Mouse (Mus musculus) limb, embryonic 11.5 days (tissue): ENCODE measurements around the gene Uhrf2. TPM values are rescaled to one million over a fixed set of nuclear protein-coding genes. Genes with fewer than 3 reads are reported as not detected.

Source experiments
- ATAC-seq: fragments of 200-750 bp; cut with Nextera tagmentation; 2 replicates; pipeline ENCODE4 v1.8.0; 2017; ENCODE audit warnings: low read depth; ENCODE audit not compliant: insufficient number of reproducible peaks, low FRiP score, low TSS enrichment
- DNase-seq: peaks from one replicate; pipeline ENCODE4 v3.0.0-alpha.2; 2015; ENCODE audit warnings: low spot score
- H3K27ac ChIP-seq: fragments of 300-500 bp; sonication (generic); replicated peaks from 2 replicates; pipeline ENCODE4 v1.5.1; 2014; ENCODE audit warnings: low read depth, mild to moderate bottlenecking, low read length
- H3K27me3 ChIP-seq: fragments of 300-500 bp; sonication (generic); 2 replicates; pipeline ENCODE4 v1.6.1; 2014; ENCODE audit warnings: mild to moderate bottlenecking, low read length, mixed read lengths; ENCODE audit not compliant: control insufficient read depth, insufficient read depth
- H3K36me3 ChIP-seq: fragments of 300-500 bp; sonication (generic); 2 replicates; pipeline ENCODE4 v1.6.1; 2014; ENCODE audit warnings: mild to moderate bottlenecking, low read length, moderate library complexity, mixed read lengths; ENCODE audit not compliant: control insufficient read depth, insufficient read depth
- H3K4me1 ChIP-seq: fragments of 300-500 bp; sonication (generic); 2 replicates; pipeline ENCODE4 v1.6.1; 2014; ENCODE audit warnings: low read length, mixed read lengths; ENCODE audit not compliant: control insufficient read depth, insufficient read depth
- H3K4me2 ChIP-seq: fragments of 300-500 bp; sonication (generic); 2 replicates; pipeline ENCODE4 v1.6.1; 2014; ENCODE audit warnings: low read depth, mild to moderate bottlenecking, moderate library complexity; ENCODE audit not compliant: severe bottlenecking
- H3K4me3 ChIP-seq: fragments of 300-500 bp; sonication (generic); 2 replicates; pipeline ENCODE4 v1.5.1; 2014; ENCODE audit warnings: low read depth, low read length
- H3K9ac ChIP-seq: fragments of 300-500 bp; sonication (generic); 2 replicates; pipeline ENCODE4 v1.6.1; 2014; ENCODE audit warnings: mild to moderate bottlenecking, low read length
- H3K9me3 ChIP-seq: fragments of 300-500 bp; sonication (generic); 2 replicates; pipeline ENCODE4 v1.6.1; 2016; ENCODE audit warnings: low read length; ENCODE audit not compliant: control insufficient read depth
- WGBS: fragments of 180-500 bp; shearing (Covaris S2); extraction: QIAGEN DNeasy Blood & Tissue Kit; methylation state at CpG from one replicate; pipeline ENCODE4 v1.1.7; 2014; 5-methylcytosine and 5-hydroxymethylcytosine counted together
- polyA plus RNA-seq: library from polyadenylated mRNA; unstranded; fragments of >200 nt; fragmentation: Nextera tagmentation; extraction: Ambion mirVana; gene quantifications from 2 replicates; pipeline ENCODE4 v1.2.1, GENCODE M21; 2014

The Uhrf2 gene
- polyA plus RNA-seq, 1 experiment from 2014 or later = 83.3 TPM

GRCm38 (mm10) chr19:30035361-30035760, 5.0 kb downstream of the Uhrf2 start:
- Histone ChIP-seq H3K27ac (no peak overlapping the region), H3K9me3 (no peaks in the 10 kb centered on the region), H3K36me3 (no peaks in the 10 kb centered on the region), H3K27me3 (no peaks in the 10 kb centered on the region), H3K9ac (no peak overlapping the region), H3K4me1 (0 out of 2 replicates have a peak, but pooled peaks cover 2% of the 10 kb centered on the region), H3K4me2 (no peak overlapping the region), H3K4me3 (no peak overlapping the region)
- ATAC-seq (no peak), DNase-seq (no peak)
- 67% methylated on average over 3 of the region's 3 CpGs for WGBS

GRCm38 (mm10) chr19:30043691-30044090, 13.4 kb downstream of the Uhrf2 start:
- ATAC-seq (no peak), DNase-seq (no peak)
- WGBS = 95% methylated on average over 2 of the region's 2 CpGs
- Histone ChIP-seq H3K4me1 (no peaks in the 10 kb centered on the region), H3K4me2 (no peak overlapping the region), H3K27ac (no peak overlapping the region), H3K9ac (no peak overlapping the region), H3K9me3 (no peaks in the 10 kb centered on the region), H3K27me3 (no peaks in the 10 kb centered on the region), H3K4me3 (no peak overlapping the region), H3K36me3 (peaks cover 9% of the 10 kb centered on the region)

DNA sequence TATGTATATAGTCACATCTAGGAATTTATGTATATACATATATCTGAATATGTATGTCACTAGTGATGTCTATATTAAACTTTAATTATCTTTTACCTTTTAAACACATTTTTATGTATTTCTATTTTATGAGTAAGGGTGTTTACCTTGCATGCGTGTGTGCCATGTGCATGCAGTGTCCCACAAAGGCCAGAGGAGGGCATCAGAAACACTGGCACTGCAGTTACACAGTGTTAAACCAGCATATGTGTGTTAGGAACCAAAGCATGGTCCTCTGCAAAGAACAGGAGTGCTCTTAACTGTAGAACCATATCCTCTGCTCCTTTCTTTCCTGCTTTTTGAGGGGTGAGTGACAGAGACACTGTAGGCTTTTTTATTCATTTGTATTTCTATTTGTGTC, 14.3 kb downstream of the Uhrf2 start:
- DNase-seq = no peak
- H3K36me3 ChIP-seq = peaks cover 9% of the 10 kb centered on the region

GRCm38 (mm10) chr19:30045857-30046256, 15.5 kb downstream of the Uhrf2 start:
- no peaks in the 10 kb centered on the region for H3K9me3 ChIP-seq
- no peak for ATAC-seq

More for the DNA sequence above, 14.3 kb downstream of the Uhrf2 start:
- Histone ChIP-seq H3K9ac (no peak overlapping the region), H3K4me3 (no peak overlapping the region), H3K27me3 (no peaks in the 10 kb centered on the region), H3K4me2 (no peak overlapping the region), H3K27ac (no peak overlapping the region), H3K9me3 (no peaks in the 10 kb centered on the region), H3K4me1 (no peaks in the 10 kb centered on the region)
- ATAC-seq = no peak
- 90% methylated on average over 1 of the region's 1 CpGs for WGBS

GRCm38 (mm10) chr19:30050584-30050983, 20.3 kb downstream of the Uhrf2 start:
- 91% methylated on average over 2 of the region's 2 CpGs for WGBS
- DNase-seq (no peak), ATAC-seq (no peak)
- H3K27me3 ChIP-seq = no peaks in the 10 kb centered on the region
- no peak overlapping the region for H3K9ac ChIP-seq
- no peak overlapping the region for H3K4me2 ChIP-seq
- no peaks in the 10 kb centered on the region for H3K4me1 ChIP-seq
- no peaks in the 10 kb centered on the region for H3K9me3 ChIP-seq
- no peak overlapping the region for H3K4me3 ChIP-seq
- H3K36me3 ChIP-seq = peaks cover 4% of the 10 kb centered on the region
- no peak overlapping the region for H3K27ac ChIP-seq

More at GRCm38 (mm10) chr19:30045857-30046256, 15.5 kb downstream of the Uhrf2 start:
- Histone ChIP-seq H3K9ac (no peak overlapping the region), H3K4me2 (no peak overlapping the region), H3K27me3 (no peaks in the 10 kb centered on the region), H3K4me3 (no peak overlapping the region), H3K27ac (no peak overlapping the region), H3K4me1 (no peaks in the 10 kb centered on the region), H3K36me3 (peaks cover 9% of the 10 kb centered on the region)
- WGBS = 56% methylated on average over 1 of the region's 1 CpGs
- DNase-seq = no peak

DNA sequence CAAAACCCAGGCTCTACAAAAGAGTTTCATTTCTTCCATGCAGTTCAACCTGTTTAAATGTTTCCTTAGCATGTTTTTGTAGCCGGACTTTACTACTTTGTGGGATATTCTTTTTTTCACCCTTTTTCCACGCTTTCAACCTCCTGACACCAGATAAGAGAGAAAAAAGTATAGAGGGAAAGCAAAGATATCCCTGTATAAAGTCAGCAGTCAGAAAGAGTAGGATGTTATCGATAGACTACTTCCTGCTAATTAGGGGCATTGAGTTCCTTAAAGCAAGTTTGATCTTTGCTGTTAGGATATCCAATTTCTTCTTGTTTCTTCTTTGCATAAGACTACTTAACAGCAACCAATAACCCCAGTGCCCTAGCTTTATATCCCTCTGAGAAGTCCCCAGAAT, 21.2 kb downstream of the Uhrf2 start:
- 94% methylated on average over 3 of the region's 3 CpGs for WGBS
- no peak for ATAC-seq
- Histone ChIP-seq H3K27me3 (no peaks in the 10 kb centered on the region), H3K36me3 (peaks cover 6% of the 10 kb centered on the region), H3K4me1 (no peaks in the 10 kb centered on the region), H3K9ac (no peak overlapping the region), H3K9me3 (no peaks in the 10 kb centered on the region), H3K4me3 (no peak overlapping the region), H3K27ac (no peak overlapping the region), H3K4me2 (no peak overlapping the region)
- DNase-seq = no peak

DNA sequence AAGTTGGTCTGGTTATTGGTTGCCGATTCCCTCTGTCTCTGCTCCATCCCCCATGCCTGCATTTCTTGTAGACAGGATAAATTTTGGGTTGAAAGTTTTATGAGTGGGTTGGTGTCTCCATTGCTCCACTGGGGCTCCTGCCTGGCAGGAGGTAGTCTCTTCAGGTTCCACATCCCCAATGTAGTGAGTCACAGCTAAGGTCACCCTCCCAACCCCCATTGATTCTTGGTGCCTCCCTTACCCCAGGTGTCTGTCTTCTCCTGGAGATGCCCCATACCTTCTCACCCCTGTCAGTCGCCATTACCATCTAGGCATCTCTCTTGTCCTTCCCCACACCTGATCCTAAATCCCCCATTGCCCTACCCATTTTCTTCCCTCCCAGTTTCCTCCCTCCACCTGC, 23.9 kb downstream of the Uhrf2 start:
- H3K36me3 ChIP-seq = peaks cover 2% of the 10 kb centered on the region; the same call in 1 of the 2 replicates
- no peaks in the 10 kb centered on the region for H3K9me3 ChIP-seq
- H3K4me1 ChIP-seq = no peaks in the 10 kb centered on the region
- no peak overlapping the region for H3K4me2 ChIP-seq
- no peak overlapping the region for H3K9ac ChIP-seq
- no peak for ATAC-seq
- 94% methylated on average over 2 of the region's 2 CpGs for WGBS
- no peak overlapping the region for H3K4me3 ChIP-seq
- no peak overlapping the region for H3K27ac ChIP-seq
- DNase-seq = no peak
- no peaks in the 10 kb centered on the region for H3K27me3 ChIP-seq

DNA sequence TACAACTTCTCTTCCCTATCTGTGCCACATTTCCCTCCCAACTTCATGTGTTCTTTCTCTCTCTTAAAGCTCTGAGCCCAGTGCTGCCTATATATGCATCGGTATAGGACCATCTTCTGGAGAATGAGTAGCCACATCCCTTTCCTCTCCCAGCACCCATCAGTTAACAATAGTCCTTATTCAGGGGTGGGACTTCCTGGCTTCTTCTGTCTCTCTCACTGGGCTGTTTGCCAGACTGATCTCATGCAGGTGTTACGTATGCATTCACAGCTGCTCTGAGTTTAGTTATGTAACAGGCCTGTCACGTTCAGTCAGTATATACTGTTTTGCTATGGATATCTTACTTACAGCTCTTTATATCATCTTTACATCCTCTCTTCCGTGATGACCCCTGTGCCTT, 35.5 kb downstream of the Uhrf2 start:
- DNase-seq = no peak
- no peak overlapping the region for H3K9ac ChIP-seq
- 90% methylated on average over 4 of the region's 4 CpGs for WGBS
- H3K4me3 ChIP-seq = no peak overlapping the region
- H3K4me2 ChIP-seq = no peak overlapping the region
- H3K27me3 ChIP-seq = no peaks in the 10 kb centered on the region
- H3K4me1 ChIP-seq = no peaks in the 10 kb centered on the region
- H3K36me3 ChIP-seq = no peaks in the 10 kb centered on the region
- H3K27ac ChIP-seq = no peak overlapping the region
- no peak for ATAC-seq
- H3K9me3 ChIP-seq = no peaks in the 10 kb centered on the region

DNA sequence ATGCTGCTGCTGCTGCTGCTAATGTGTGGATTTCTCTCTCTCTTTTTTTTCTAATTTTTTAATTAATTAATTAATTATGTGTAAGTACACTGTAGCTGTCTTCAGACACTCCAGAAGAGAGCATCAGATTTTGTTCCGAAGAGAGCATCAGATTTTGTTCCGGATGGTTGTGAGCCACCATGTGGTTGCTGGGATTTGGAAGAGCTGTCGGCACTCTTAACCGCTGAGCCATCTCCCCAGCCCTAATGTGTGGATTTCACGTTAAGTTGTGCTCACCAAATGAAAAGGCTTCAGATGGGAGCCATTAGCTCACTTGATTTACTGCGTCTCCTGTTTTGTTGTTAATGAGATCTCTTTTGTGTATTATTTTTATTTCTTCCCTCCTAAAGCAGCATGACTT, 59.9 kb downstream of the Uhrf2 start:
- no peak overlapping the region for H3K27ac ChIP-seq
- ATAC-seq (no peak), DNase-seq (peak; percentile 18)
- no peak overlapping the region for H3K4me2 ChIP-seq
- H3K9ac ChIP-seq = no peak overlapping the region
- 72% methylated on average over 6 of the region's 6 CpGs for WGBS
- peaks cover 24% of the 10 kb centered on the region for H3K36me3 ChIP-seq
- no peak overlapping the region for H3K4me3 ChIP-seq
- no peaks in the 10 kb centered on the region for H3K9me3 ChIP-seq
- no peaks in the 10 kb centered on the region for H3K27me3 ChIP-seq
- H3K4me1 ChIP-seq = peaks cover under 1% of the 10 kb centered on the region
